In the genomic region with DNA sequence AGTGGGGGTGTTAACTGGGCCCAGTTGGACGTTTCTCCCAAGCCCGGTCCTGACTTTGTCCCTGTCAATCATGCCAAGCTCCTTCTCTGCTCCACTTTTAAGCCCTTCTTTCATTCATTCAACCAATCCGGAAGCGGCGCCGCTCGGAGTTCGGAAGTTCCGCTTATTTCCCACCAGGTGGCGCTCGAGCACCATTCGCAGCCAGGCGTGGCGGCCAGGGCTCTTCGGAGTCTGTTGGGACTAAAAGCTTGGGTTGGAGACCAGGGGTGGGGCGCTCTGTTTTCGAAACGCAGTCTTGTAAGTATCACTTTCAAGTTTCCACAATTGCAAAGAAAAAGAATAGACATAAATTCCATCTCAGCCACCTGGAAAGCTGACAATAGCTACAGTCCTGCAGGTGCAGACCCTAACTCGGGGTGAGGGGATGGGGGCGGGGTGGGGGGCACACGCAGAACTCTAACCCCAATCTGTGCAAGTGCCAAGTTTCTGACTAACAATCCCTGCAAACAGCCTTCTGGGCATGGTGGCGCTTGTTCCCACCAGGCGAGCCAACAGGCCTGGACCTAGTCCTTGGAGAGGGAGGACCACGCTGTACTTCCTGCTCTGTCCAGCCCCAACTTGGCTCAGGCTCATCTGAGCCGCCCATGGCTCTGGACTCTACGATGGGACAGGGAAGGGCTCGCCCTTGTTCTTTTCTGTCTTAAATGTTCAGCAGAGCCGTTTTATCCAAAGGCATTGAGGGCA, we compare ENCODE assay signal across 8 mouse cellular contexts. TPM values are rescaled to one million over a fixed set of nuclear protein-coding genes. Genes with fewer than 3 reads are reported as not detected.
DNase-seq lines count a peak whose midpoint lies in the region; ATAC-seq lines count a peak whose summit lies in the region.

No protein-coding gene starts in this region.

- no peak overlapping the region for H3K9ac ChIP-seq in intestine, embryonic 15.5 days
- peak overlapping the region; percentile 18; the same call in 1 of the 2 replicates for H3K9ac ChIP-seq in midbrain, embryonic 11.5 days (ENCODE audit: low read length)

- intact Hi-C loops in gastrocnemius, postnatal 36 days (cut with DNase I): loop anchor here (1.0 to 2.0 kb wide), 2 partner anchors 87 to 99 kb away; no protein-coding TSS in a partner anchor
- intact Hi-C loops in left cerebral cortex, postnatal 4 days (cut with DNase I): loop anchor here (2.0 kb wide), 1 partner anchor 99 kb away; no protein-coding TSS in a partner anchor

- H3K27ac ChIP-seq in intestine, embryonic 15.5 days: 0 out of 2 replicates have a peak overlapping the region, but pooled peaks have one; percentile 28
- H3K27ac ChIP-seq in midbrain, embryonic 11.5 days (ENCODE audit: low read depth, low read length): no peak overlapping the region

- peak overlapping the region; percentile 18 for H3K4me3 ChIP-seq in intestine, embryonic 15.5 days (replicated peaks)
- no peak overlapping the region for H3K4me3 ChIP-seq in midbrain, embryonic 11.5 days (ENCODE audit: low read depth, low read length)

- H3K4me1 ChIP-seq in intestine, embryonic 15.5 days (replicated peaks): peaks cover 8% of the 10 kb centered on the region
- H3K4me1 ChIP-seq in midbrain, embryonic 11.5 days (ENCODE audit: control insufficient read depth, insufficient read depth, low read length): no peaks in the 10 kb centered on the region

- H3K4me2 ChIP-seq in intestine, embryonic 15.5 days (replicated peaks): peak overlapping the region; percentile 59
- H3K4me2 ChIP-seq in midbrain, embryonic 11.5 days: peak overlapping the region; percentile 19; the same call in 1 of the 2 replicates

- no peaks in the 10 kb centered on the region for H3K27me3 ChIP-seq in intestine, embryonic 15.5 days (replicated peaks)
- no peaks in the 10 kb centered on the region for H3K27me3 ChIP-seq in midbrain, embryonic 11.5 days (ENCODE audit: control insufficient read depth, insufficient read depth, low read length)

- H3K36me3 ChIP-seq in intestine, embryonic 15.5 days: no peaks in the 10 kb centered on the region
- no peaks in the 10 kb centered on the region for H3K36me3 ChIP-seq in midbrain, embryonic 11.5 days (ENCODE audit: control insufficient read depth, insufficient read depth, low read length)

- ATAC-seq in intestine, embryonic 15.5 days: peak; percentile 86
- ATAC-seq in midbrain, embryonic 11.5 days (ENCODE audit: low FRiP score): peak; percentile 74

- 20% methylated on average over 28 of the region's 28 CpGs for WGBS in intestine, embryonic 15.5 days
- 26% methylated on average over 28 of the region's 28 CpGs for WGBS in midbrain, embryonic 11.5 days

- peak; percentile 84 to 85 for DNase-seq in adrenal gland, adult 18-20 months (ENCODE audit: low spot score in 2 of 2)
- DNase-seq in embryo, embryonic 11 days: peak; percentile 87
- peak; percentile 76 to 77 for DNase-seq in gastrocnemius, postnatal 36 days
- DNase-seq in left cerebral cortex, postnatal 4 days: peak; percentile 73
- DNase-seq in midbrain, embryonic 11.5 days (ENCODE audit: low spot score, missing footprints): peak; percentile 98
- peak; percentile 48 to 63 for DNase-seq in right cerebral cortex, postnatal 36 days (ENCODE audit: low spot score in 2 of 2)
- DNase-seq in urinary bladder, postnatal 4 days (ENCODE audit: low spot score in 2 of 2): peak; percentile 72 to 86

- H3K9me3 ChIP-seq in intestine, embryonic 15.5 days: no peaks in the 10 kb centered on the region
- no peaks in the 10 kb centered on the region for H3K9me3 ChIP-seq in midbrain, embryonic 11.5 days (ENCODE audit: control insufficient read depth, low read length)

RNA-seq across cellular contexts. Expression of gene Gnb1, which starts 9.6 kb away (rescaled TPM):
- 100 to 1,000 TPM; 436 to 441 TPM for total RNA-seq in adrenal gland, adult 18-20 months (2021)
- 10 to 100 TPM; 55.4 to 63.3 TPM for total RNA-seq in gastrocnemius, postnatal 36 days (2021)
- 460 and 467 TPM in 2 replicates for polyA plus RNA-seq in intestine, embryonic 15.5 days (2015; fragmentation: Nextera tagmentation; extraction: Ambion mirVana)
- 1,000 to 10,000 TPM; 1,273 to 1,305 TPM for total RNA-seq in left cerebral cortex, postnatal 4 days (2021)
- 771 and 811 TPM in 2 replicates for polyA plus RNA-seq in midbrain, embryonic 11.5 days (2014; fragmentation: Nextera tagmentation; extraction: Ambion mirVana)

RNA-seq across cellular contexts. Expression of gene Tmem52, which starts 12.6 kb away (rescaled TPM):
- 1 to 10 TPM; 5.9 to 7.5 TPM for total RNA-seq in adrenal gland, adult 18-20 months (2021)
- total RNA-seq in gastrocnemius, postnatal 36 days (2021): 100 to 1,000 TPM; 245 to 257 TPM
- 2.1 and 2.2 TPM in 2 replicates for polyA plus RNA-seq in intestine, embryonic 15.5 days (2015; fragmentation: Nextera tagmentation; extraction: Ambion mirVana)
- not detected for total RNA-seq in left cerebral cortex, postnatal 4 days (2021)
- polyA plus RNA-seq in midbrain, embryonic 11.5 days (2014; fragmentation: Nextera tagmentation; extraction: Ambion mirVana): not detected in 2 replicates

Comparison
In these comparisons a context has a peak if more than half of its experiments do, and no peak if none do; other contexts are left out.
1. RNA of gene Gnb1, which starts 9.6 kb away (total RNA-seq): 1,273 to 1,305 TPM in left cerebral cortex, postnatal 4 days and 436 to 441 TPM in adrenal gland, adult 18-20 months; 55.4 to 63.3 TPM in gastrocnemius, postnatal 36 days; every median in the first group is over 4 times any median in the second.
2. RNA of gene Tmem52, which starts 12.6 kb away (total RNA-seq): 245 to 257 TPM in gastrocnemius, postnatal 36 days; 5.9 to 7.5 TPM in adrenal gland, adult 18-20 months and not detected in left cerebral cortex, postnatal 4 days; every median in the first group is over 10 times any median in the second.
3. Peak in every context shown above with its lines, with median percentiles within 50 percentile points of each other: DNase-seq.